Mouse (Mus musculus) left cerebral cortex, adult 8-10 months (tissue): ENCODE results near the gene Gas7. TPM values are rescaled to one million over a fixed set of nuclear protein-coding genes. Genes with fewer than 3 reads are reported as not detected.

Experiments used
- DNase-seq, 2 experiments: peaks; one replicate each; pipeline ENCODE4 v3.0.0; 2022; ENCODE audit warnings: low spot score in 2 of 2
- total RNA-seq, 4 experiments: library from RNA; stranded (reverse); gene quantifications; 2 replicates each; pipeline ENCODE4 v1.2.4; 2022

Gas7 gene
- total RNA-seq = 100 to 1,000 TPM; 532 to 564 (median 545) TPM

DNA sequence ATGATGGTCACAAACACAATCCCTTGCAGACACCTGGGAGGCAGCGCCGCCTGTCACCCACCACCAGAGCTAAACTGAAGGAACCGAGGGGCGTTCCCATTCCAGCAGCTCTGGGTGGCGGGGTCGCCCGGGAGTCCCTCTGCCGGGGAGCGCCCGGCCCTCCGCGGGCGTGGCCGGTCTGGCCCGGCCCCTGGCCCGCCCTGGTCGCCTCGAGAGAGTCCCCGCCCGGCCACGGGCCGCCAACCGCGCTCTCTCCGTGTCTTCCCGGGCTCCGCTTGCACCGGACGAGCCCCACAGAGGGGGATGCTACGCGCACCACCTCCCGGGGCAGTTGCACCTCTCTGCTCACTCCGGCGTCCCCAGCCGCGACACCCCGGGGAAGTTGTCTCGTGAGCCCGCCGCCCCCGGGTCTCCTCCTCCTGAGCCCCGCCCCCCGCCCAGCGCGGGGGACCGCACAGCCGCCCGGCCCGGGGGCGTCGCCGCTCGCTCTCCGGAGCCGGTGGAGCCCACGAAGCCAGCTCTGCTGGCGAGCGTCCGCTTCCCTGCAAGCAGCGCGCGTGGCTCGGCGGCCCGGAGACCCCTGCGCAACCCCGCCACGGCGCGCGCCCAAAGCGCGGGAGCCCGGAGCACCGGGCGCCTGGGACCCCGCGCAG, at the start of gene Gas7:
Gas7 (plus strand) TSS at position 564 of the 653 bp plus-strand sequence.
- DNase-seq = peak in 1 of 2 experiments; percentile 27

DNA sequence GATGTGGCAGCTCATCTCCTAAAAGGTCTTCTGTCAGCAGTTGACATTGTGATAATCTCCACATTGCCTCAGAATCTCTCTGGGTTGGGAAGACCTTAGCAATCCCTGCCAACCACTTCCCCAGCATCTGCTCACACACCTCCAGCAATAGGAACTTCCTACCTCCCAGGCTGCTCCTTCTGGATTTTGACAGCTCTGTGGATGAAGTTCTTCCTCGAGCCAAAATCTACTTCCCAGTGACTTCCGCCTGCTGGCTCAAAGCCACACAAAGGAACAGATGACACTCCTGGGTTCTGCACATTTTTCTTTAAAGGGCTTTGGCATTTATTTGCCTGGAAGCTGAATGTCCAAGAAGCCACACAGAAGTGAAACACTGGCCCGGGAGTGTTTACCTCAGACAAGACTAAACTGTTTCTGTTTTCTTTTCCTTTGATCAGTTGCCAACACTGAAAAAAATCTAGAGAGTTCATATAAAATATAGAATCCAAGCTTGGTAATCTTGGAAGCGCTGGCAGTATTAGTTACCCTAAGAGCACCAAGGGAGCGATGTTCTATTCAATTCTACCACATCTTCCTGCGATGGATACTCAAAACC, 40.8 kb upstream of the Gas7 start:
- peak in 1 of 2 experiments; percentile 46 for DNase-seq

DNA sequence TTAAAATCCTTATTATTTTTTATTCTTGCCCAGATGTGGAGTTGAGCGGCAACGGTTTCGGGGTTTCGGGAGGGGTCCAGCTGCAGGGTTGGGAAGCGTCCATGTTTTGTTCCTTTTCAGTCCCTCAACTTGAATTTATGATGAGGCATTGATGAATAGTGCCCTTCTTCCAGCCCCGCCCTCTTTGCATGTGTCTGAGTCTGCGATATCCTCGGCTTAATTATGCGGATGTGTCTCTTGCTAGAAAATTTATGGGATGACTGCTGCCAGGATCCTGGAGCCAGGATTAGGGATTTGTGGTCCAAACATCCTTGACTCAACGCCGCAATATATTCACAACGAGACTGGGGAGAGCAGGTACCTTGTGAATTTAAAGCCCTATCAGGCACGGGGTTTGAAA, 31.7 kb upstream of the Gas7 start:
- DNase-seq = no peak

DNA sequence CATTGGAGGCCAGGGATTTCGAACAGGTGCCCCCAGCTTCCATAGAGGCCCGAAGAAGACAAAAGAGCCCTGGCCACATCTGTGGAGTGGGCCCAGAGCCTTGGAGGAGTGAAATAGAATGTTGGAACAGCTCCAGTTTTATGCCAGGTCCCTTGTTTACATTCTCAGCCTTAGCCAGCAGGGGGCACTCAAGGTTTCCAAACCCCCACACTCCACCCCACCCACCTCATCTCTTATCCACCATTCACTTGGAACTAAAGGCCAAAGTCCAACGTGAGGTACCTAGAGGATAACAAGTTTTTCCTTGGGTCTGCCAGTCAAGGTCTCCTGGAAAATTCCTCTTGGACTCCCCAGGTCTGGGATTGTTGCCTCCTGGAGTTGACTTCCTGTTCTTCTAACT, 27.0 kb upstream of the Gas7 start:
- peak; percentile 19 to 21 for DNase-seq

- no peak for DNase-seq
Observed at GRCm38 (mm10) chr11:67429836-67430235, 25.4 kb upstream of the Gas7 start.

DNA sequence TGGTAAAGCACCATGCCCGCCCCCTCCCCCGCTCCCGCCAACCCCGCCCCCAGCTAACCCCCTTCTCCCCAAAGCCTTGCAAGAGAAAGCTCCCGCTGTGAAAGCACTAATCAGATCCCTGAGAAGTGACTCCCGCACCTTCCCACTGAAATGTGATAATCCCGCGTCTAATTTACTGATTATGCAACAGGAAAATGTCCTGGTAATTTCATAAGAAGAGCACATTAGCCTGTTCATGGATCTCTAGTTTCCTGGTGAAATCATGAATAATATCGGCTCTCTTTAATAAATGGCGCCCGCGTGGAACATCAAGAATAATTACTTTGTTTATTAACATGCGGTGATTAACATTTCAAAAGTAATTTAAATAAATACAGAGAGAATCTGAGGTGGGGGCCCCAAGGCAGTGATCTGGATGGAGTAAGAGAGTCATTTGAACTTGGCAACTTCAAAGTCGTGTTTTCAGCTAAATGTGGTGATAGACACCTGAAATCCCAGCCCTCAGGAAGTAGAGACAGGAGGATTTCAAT, 24.1 kb upstream of the Gas7 start:
- no peak for DNase-seq

DNA sequence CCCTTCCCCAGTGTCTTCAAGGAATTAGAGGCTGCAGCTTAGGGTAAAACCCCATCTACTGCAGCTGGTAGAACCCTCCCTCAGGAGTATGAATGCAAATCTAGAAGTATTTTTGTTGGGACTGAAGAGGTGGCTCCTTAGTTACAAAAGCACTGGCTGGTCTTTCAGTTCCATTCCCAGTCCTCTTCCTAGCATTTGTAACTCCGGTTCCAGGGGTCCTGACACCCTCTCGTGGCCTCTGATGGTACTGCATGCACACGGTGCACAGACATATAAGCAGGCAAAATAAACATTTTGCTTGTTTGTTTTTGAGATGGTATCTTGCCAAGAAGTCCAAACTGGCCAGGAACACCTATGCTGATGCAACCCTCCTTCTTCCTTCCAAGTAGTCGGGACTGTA, 23.4 kb upstream of the Gas7 start:
- no peak for DNase-seq

DNA sequence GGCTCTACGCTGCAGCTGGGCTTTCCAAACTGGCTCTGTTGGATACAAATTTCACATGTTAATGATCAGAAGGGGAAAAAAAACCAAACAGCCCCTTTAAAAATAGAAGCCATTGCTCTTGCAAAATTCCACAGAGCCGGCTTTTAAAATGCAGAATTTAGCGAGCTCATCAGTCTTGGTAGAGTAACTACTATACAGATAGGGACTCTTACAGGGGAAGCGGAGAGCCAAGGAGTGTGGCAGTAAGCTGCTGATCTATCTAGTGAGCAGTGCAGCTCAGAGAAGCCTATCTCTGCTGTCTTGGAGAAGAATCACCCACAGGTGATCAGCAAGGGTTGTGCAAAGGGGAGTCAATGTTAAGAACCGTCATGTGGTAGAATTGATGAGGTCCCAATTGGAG, 21.5 kb upstream of the Gas7 start:
- DNase-seq = no peak

DNA sequence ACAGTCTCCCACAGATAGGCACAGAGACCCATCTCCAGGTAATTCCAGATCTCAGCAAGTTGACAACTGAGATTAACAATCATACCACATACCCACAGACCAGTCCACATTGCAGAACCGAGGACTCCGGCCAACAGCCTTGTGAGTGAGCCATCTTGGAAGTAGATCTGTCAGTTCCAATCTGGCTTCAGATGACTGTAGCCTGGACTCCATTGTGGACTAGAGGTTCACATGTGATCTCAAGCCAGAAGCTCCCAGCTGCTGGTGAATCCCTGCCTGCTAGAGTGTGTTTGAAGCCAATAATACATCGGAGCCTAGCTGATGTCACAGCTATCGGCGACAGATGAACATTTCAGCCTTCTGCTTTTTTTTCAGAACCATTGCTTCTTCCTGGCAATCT, 16.5 kb upstream of the Gas7 start:
- DNase-seq = no peak

- no peak for DNase-seq
Observed at GRCm38 (mm10) chr11:67445058-67445825, 10.0 kb upstream of the Gas7 start.

DNA sequence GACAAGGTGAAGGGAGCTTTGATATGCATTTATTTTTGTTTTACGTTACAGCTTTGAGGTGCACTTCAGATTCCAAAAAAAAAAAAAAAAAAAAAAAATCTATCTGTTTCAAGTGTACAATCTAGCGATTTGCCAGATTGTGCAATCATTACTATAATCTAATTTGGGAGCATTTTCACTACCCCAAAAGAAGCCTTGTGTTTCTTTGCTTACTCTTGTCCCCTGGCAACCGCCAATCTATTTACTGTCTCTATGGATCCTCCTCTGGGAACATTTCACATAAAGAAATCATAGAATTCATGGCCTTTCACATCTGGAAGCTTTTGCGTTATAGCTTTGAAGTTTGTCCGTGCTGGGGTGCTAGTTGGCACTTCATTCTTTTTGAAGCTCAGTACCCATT, 3.7 kb upstream of the Gas7 start:
- DNase-seq = no peak

- no peak for DNase-seq
Observed at GRCm38 (mm10) chr11:67455527-67455981, 317 bp downstream of the Gas7 start.

GRCm38 (mm10) chr11:67456029-67456428, 792 bp downstream of the Gas7 start:
- no peak for DNase-seq

- no peak for DNase-seq
Observed at GRCm38 (mm10) chr11:67458171-67458570, 2.9 kb downstream of the Gas7 start.

DNA sequence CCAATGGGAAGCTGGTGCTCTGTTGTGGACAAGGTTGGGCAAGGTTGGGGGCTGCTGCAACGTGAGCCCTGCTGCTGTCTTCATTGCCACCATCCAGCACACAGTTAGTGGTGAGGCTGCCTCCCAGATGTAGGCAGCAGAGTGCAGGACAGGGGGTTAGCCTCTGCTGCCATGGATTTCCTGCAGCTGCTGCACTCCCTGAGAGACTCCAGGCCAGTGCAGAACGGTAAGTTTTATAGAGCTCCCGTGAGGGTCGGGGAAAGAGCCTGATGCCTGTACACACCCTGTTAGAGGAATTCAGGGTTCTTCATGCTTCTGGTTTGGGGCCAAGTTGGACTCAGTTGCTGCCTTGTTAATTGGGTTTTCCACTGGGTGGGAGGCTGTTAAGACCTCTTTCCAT, 11.9 kb downstream of the Gas7 start:
- DNase-seq = no peak

GRCm38 (mm10) chr11:67468846-67469245, 13.6 kb downstream of the Gas7 start:
- no peak for DNase-seq

DNA sequence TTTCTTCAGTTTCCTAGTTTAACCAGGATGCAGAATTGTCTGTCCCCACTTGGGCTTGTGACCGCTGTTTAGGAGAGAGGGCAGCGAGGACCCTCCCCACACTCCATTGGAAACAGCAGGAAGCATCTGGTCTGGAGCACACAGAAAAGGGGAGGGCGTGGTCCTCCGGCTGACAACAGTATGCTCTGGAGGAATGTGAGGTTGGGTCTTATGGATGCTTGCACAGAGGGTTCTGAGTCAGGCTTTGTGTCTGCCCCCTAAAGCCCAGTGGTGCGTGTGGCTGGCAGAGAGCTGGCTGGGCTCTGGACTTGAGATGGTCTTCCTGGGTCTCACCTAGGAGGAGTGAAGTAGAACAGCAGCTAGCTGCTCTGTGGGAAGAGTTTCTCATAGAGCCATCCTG, 19.4 kb downstream of the Gas7 start:
- no peak for DNase-seq

- no peak for DNase-seq
Observed at GRCm38 (mm10) chr11:67479534-67479933, 24.3 kb downstream of the Gas7 start.

DNA sequence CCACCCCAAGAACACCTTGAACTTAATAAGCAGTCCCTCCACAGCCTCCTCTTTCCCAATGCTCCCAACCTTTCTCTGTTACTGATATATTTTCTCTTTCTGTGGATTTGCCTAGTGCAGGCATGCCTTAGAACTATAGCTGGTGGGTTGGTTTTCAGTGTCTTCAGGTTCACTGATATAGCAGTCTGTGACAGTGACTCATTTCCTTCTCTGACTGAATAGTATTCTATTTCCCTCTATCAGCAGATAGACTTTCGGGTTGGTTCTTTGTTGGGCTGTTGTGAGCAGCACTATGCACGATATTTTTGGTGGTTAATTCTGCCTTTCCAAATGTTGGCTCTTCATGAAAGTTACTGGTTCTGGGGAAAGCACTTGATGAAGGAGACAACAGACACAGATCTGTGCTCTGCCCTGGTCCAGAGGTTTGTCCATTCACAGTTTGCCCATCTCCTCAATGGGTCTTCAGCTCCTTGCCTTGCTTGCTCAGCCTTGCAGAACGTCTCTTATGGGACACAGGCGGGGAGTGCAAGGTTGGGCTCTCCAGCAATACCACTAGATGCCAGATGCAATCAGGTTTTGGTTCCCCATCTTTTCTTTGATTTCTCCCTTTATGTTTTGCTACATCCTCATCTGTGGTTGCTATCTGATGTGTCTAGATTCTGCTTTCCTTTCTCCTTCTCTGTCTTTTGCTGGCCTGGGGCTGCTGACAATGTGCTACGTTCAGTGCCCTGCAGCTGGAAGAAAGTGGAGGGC, 25.1 kb downstream of the Gas7 start:
- DNase-seq = no peak

GRCm38 (mm10) chr11:67481691-67482090, 26.5 kb downstream of the Gas7 start:
- no peak for DNase-seq

- peak in 1 of 2 experiments; percentile 39 for DNase-seq
Observed at GRCm38 (mm10) chr11:67482217-67482760, 27.1 kb downstream of the Gas7 start.
